Mouse (Mus musculus) limb, embryonic 14.5 days (tissue): ENCODE results near the gene Ncor2. TPM values are rescaled to one million over a fixed set of nuclear protein-coding genes. Genes with fewer than 3 reads are reported as not detected.
A peak's percentile ranks its signal among the peaks of the same experiment; 100 is the strongest.

Source experiments
- ATAC-seq: fragments of 200-750 bp; cut with Nextera tagmentation; 2 replicates; pipeline ENCODE4 v1.8.0; 2017; ENCODE audit warnings: low read depth, moderate number of reproducible peaks, moderate TSS enrichment; ENCODE audit not compliant: low FRiP score
- DNase-seq: peaks from one replicate; pipeline ENCODE4 v3.0.0-alpha.2; 2015; ENCODE audit warnings: low spot score
- H3K27ac ChIP-seq: fragments of 300-500 bp; sonication (generic); replicated peaks from 2 replicates; pipeline ENCODE4 v1.5.1; 2014; ENCODE audit warnings: low read depth, mild to moderate bottlenecking, low read length, moderate library complexity, mixed read lengths
- H3K27me3 ChIP-seq: fragments of 300-500 bp; sonication (generic); 2 replicates; pipeline ENCODE4 v1.6.1; 2014; ENCODE audit warnings: low read length, mixed read lengths; ENCODE audit not compliant: control insufficient read depth, insufficient read depth
- H3K36me3 ChIP-seq: fragments of 300-500 bp; sonication (generic); 2 replicates; pipeline ENCODE4 v1.6.1; 2014; ENCODE audit warnings: mild to moderate bottlenecking, low read length, moderate library complexity, mixed read lengths; ENCODE audit not compliant: control insufficient read depth, insufficient read depth
- H3K4me1 ChIP-seq: fragments of 300-500 bp; sonication (generic); 2 replicates; pipeline ENCODE4 v1.6.1; 2014; ENCODE audit warnings: antibody characterized with exemption, low read length, mixed read lengths; ENCODE audit not compliant: control insufficient read depth, insufficient read depth
- H3K4me2 ChIP-seq: fragments of 300-500 bp; sonication (generic); replicated peaks from 2 replicates; pipeline ENCODE4 v1.6.1; 2014; ENCODE audit warnings: low read depth, mild to moderate bottlenecking, low read length, moderate library complexity; ENCODE audit not compliant: severe bottlenecking
- H3K4me3 ChIP-seq: fragments of 300-500 bp; sonication (generic); replicated peaks from 2 replicates; pipeline ENCODE4 v1.5.1; 2014; ENCODE audit warnings: low read length
- H3K9ac ChIP-seq: fragments of 300-500 bp; sonication (generic); 2 replicates; pipeline ENCODE4 v1.6.1; 2014; ENCODE audit warnings: mild to moderate bottlenecking, low read depth, low read length, moderate library complexity; ENCODE audit not compliant: severe bottlenecking
- H3K9me3 ChIP-seq: fragments of 300-500 bp; sonication (generic); 2 replicates; pipeline ENCODE4 v1.6.1; 2016; ENCODE audit warnings: low read length; ENCODE audit not compliant: control insufficient read depth
- POLR2A ChIP-seq: fragments of 200-500 bp; IDR thresholded peaks from 2 replicates; pipeline ENCODE4 v1.8.0; 2012; ENCODE audit warnings: inconsistent platforms, mild to moderate bottlenecking, moderate library complexity, borderline replicate concordance; ENCODE audit not compliant: insufficient read depth, insufficient read length; ENCODE audit errors: extremely low read depth
- WGBS: fragments of 180-500 bp; shearing (Covaris S2); extraction: QIAGEN DNeasy Blood & Tissue Kit; methylation state at CpG from one replicate; pipeline ENCODE4 v1.1.7; 2014; 5-methylcytosine and 5-hydroxymethylcytosine counted together
- polyA plus RNA-seq, 2 experiments: library from polyadenylated mRNA; depleted of rRNA in 1 of 2; stranded (reverse) in 1 of 2; unstranded in 1 of 2; fragments of >200 nt; fragmentation: Nextera tagmentation in 1 of 2; extraction: Ambion mirVana in 1 of 2; gene quantifications; 2 replicates each; pipeline versions ENCODE4 v1.2.1 to v1.2.3; 2012 to 2014

The Ncor2 gene
- polyA plus RNA-seq, 2 experiments, result 39.3 to 75.9 TPM

GRCm38 (mm10) chr5:125136296-125136995 is 42.6 kb downstream of the Ncor2 start:
- Histone ChIP-seq H3K9me3 (no peaks in the 10 kb centered on the region), H3K36me3 (0 out of 2 replicates have a peak, but pooled peaks cover 3% of the 10 kb centered on the region), H3K27ac (0 out of 2 replicates have a peak overlapping the region, but pooled peaks have one; percentile 2), H3K4me1 (peaks cover 76% of the 10 kb centered on the region), H3K4me2 (no peak overlapping the region), H3K4me3 (no peak overlapping the region), H3K9ac (0 out of 2 replicates have a peak overlapping the region, but pooled peaks have one; percentile 1), H3K27me3 (no peaks in the 10 kb centered on the region)
- ATAC-seq, result no peak
- 59% methylated on average over 5 of the region's 5 CpGs for WGBS
- no peak for TF ChIP-seq POLR2A
- DNase-seq, result no peak

GRCm38 (mm10) chr5:125134795-125135468 is 44.1 kb downstream of the Ncor2 start:
- H3K9ac ChIP-seq, result 0 out of 2 replicates have a peak overlapping the region, but pooled peaks have one; percentile 21
- H3K36me3 ChIP-seq, result 0 out of 2 replicates have a peak, but pooled peaks cover 3% of the 10 kb centered on the region
- ATAC-seq (peak; percentile 64), DNase-seq (peak; percentile 68)
- TF ChIP-seq POLR2A, result no peak
- H3K27me3 ChIP-seq, result no peaks in the 10 kb centered on the region
- no peak overlapping the region for H3K4me3 ChIP-seq
- peak overlapping the region; percentile 3; the same call in 1 of the 2 replicates for H3K4me2 ChIP-seq
- WGBS, result 38% methylated on average over 11 of the region's 11 CpGs
- H3K27ac ChIP-seq, result peak overlapping the region; percentile 64
- no peaks in the 10 kb centered on the region for H3K9me3 ChIP-seq
- peaks cover 79% of the 10 kb centered on the region for H3K4me1 ChIP-seq

- ATAC-seq, result no peak
- Histone ChIP-seq H3K4me2 (0 out of 2 replicates have a peak overlapping the region, but pooled peaks have one; percentile 3), H3K27ac (peak overlapping the region; percentile 64), H3K4me3 (no peak overlapping the region), H3K4me1 (peaks cover 79% of the 10 kb centered on the region), H3K27me3 (no peaks in the 10 kb centered on the region), H3K9me3 (no peaks in the 10 kb centered on the region), H3K36me3 (0 out of 2 replicates have a peak, but pooled peaks cover 3% of the 10 kb centered on the region), H3K9ac (0 out of 2 replicates have a peak overlapping the region, but pooled peaks have one; percentile 5)
- 54% methylated on average over 3 of the region's 7 CpGs for WGBS
- TF ChIP-seq POLR2A, result no peak
- DNase-seq, result no peak
Observed at GRCm38 (mm10) chr5:125134391-125134790, 44.6 kb downstream of the Ncor2 start.

GRCm38 (mm10) chr5:125133651-125134050 is 45.4 kb downstream of the Ncor2 start:
- ATAC-seq, result no peak
- no peak overlapping the region for H3K4me2 ChIP-seq
- no peaks in the 10 kb centered on the region for H3K27me3 ChIP-seq
- H3K9me3 ChIP-seq, result no peaks in the 10 kb centered on the region
- H3K27ac ChIP-seq, result 0 out of 2 replicates have a peak overlapping the region, but pooled peaks have one; percentile 64
- peaks cover 79% of the 10 kb centered on the region for H3K4me1 ChIP-seq
- no peak for DNase-seq
- no peak overlapping the region for H3K4me3 ChIP-seq
- WGBS, result 67% methylated on average over 4 of the region's 4 CpGs
- no peak for TF ChIP-seq POLR2A
- H3K36me3 ChIP-seq, result 0 out of 2 replicates have a peak, but pooled peaks cover 3% of the 10 kb centered on the region
- H3K9ac ChIP-seq, result no peak overlapping the region

- H3K27me3 ChIP-seq, result no peaks in the 10 kb centered on the region
- H3K4me3 ChIP-seq, result no peak overlapping the region
- H3K4me1 ChIP-seq, result peaks cover 78% of the 10 kb centered on the region
- WGBS, result 97% methylated on average over 13 of the region's 13 CpGs
- no peak overlapping the region for H3K27ac ChIP-seq
- no peaks in the 10 kb centered on the region for H3K9me3 ChIP-seq
- TF ChIP-seq POLR2A, result no peak
- DNase-seq, result no peak
- H3K4me2 ChIP-seq, result no peak overlapping the region
- no peak for ATAC-seq
- 0 out of 2 replicates have a peak, but pooled peaks cover 3% of the 10 kb centered on the region for H3K36me3 ChIP-seq
- no peak overlapping the region for H3K9ac ChIP-seq
Observed at GRCm38 (mm10) chr5:125132566-125133260, 46.3 kb downstream of the Ncor2 start.
